Mouse (Mus musculus) forebrain, embryonic 16.5 days (tissue): ENCODE results near the gene Cd69. TPM values are rescaled to one million over a fixed set of nuclear protein-coding genes. Genes with fewer than 3 reads are reported as not detected.

Experiments used
- ATAC-seq: fragments of 200-750 bp; cut with Nextera tagmentation; 2 replicates; pipeline ENCODE4 v1.8.0; 2017; ENCODE audit warnings: mild to moderate bottlenecking, moderate library complexity
- H3K27ac ChIP-seq: fragments of 300-500 bp; sonication (generic); 2 replicates; pipeline ENCODE4 v1.5.1; 2014; ENCODE audit warnings: low read length, control low read depth
- H3K27me3 ChIP-seq: fragments of 300-500 bp; sonication (generic); replicated peaks from 2 replicates; pipeline ENCODE4 v1.6.1; 2014; ENCODE audit warnings: low read length; ENCODE audit not compliant: control insufficient read depth, insufficient read depth
- H3K36me3 ChIP-seq: fragments of 300-500 bp; sonication (generic); 2 replicates; pipeline ENCODE4 v1.6.1; 2014; ENCODE audit not compliant: control insufficient read depth, insufficient read depth
- H3K4me1 ChIP-seq: fragments of 300-500 bp; sonication (generic); replicated peaks from 2 replicates; pipeline ENCODE4 v1.6.1; 2014; ENCODE audit warnings: low read length; ENCODE audit not compliant: control insufficient read depth, insufficient read depth
- H3K4me2 ChIP-seq: fragments of 300-500 bp; sonication (generic); 2 replicates; pipeline ENCODE4 v1.6.1; 2014; ENCODE audit warnings: mild to moderate bottlenecking, low read length, control low read depth
- H3K4me3 ChIP-seq: fragments of 300-500 bp; sonication (generic); replicated peaks from 2 replicates; pipeline ENCODE4 v1.5.1; 2014; ENCODE audit warnings: mild to moderate bottlenecking, low read length, control low read depth
- H3K9ac ChIP-seq: fragments of 300-500 bp; sonication (generic); replicated peaks from 2 replicates; pipeline ENCODE4 v1.6.1; 2014; ENCODE audit warnings: low read depth, low read length, control low read depth
- H3K9me3 ChIP-seq: fragments of 300-500 bp; sonication (generic); 2 replicates; pipeline ENCODE4 v1.6.1; 2016; ENCODE audit warnings: low read length; ENCODE audit not compliant: control insufficient read depth
- WGBS: fragments of 180-500 bp; shearing (Covaris S2); extraction: QIAGEN DNeasy Blood & Tissue Kit; methylation state at CpG from one replicate; pipeline ENCODE4 v1.1.7; 2014; 5-methylcytosine and 5-hydroxymethylcytosine counted together
- polyA plus RNA-seq: library from polyadenylated mRNA; unstranded; fragments of >200 nt; fragmentation: Nextera tagmentation; extraction: Ambion mirVana; gene quantifications from 2 replicates; pipeline ENCODE4 v1.2.1, GENCODE M21; 2015

The Cd69 gene
- polyA plus RNA-seq, 1 experiment from 2014 or later: not detected

- Histone ChIP-seq H3K9me3 (no peaks in the 10 kb centered on the region), H3K4me2 (no peak overlapping the region), H3K27me3 (no peaks in the 10 kb centered on the region), H3K36me3 (no peaks in the 10 kb centered on the region), H3K4me3 (no peak overlapping the region), H3K27ac (no peak overlapping the region), H3K9ac (no peak overlapping the region), H3K4me1 (no peaks in the 10 kb centered on the region)
- 82% methylated on average over 3 of the region's 3 CpGs for WGBS
- ATAC-seq: no peak
Observed at GRCm38 (mm10) chr6:129283271-129283670, 8.0 kb upstream of the Cd69 start.

GRCm38 (mm10) chr6:129276483-129276882 is 1.2 kb upstream of the Cd69 start:
- Histone ChIP-seq H3K27me3 (no peaks in the 10 kb centered on the region), H3K9ac (no peak overlapping the region), H3K4me3 (no peak overlapping the region), H3K36me3 (no peaks in the 10 kb centered on the region), H3K4me1 (no peaks in the 10 kb centered on the region), H3K4me2 (no peak overlapping the region), H3K27ac (no peak overlapping the region), H3K9me3 (no peaks in the 10 kb centered on the region)
- no peak for ATAC-seq
- WGBS: 95% methylated on average over 2 of the region's 2 CpGs

DNA sequence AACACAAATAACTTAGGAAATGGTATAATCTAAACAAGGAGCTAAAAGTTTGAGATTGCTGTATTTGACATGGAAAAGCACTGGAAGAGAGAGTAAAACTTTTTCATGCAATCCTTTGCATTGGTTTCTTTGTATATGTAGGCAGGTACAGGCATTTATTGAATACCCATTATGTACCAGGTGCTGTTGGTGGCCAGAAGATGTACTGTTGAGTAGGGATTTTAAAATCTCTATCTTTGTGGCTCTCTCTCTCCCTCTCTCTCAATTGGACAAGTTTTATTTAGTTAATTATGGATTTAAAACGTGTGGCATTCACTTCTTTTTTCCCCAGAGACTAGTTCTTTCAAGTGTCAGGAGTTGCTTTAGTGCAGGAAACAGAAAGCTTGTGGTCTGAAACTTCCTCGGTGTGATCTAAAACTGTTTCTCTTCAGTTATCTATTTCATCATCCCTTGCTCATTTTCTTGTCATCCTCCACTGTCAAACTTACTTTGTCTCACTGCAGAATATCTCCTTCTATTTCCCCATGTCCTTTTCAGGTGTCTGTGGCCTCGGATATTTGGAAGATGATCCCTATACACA is 478 bp upstream of the Cd69 start:
- H3K9ac ChIP-seq: no peak overlapping the region
- no peak overlapping the region for H3K4me3 ChIP-seq
- H3K27ac ChIP-seq: no peak overlapping the region
- no peaks in the 10 kb centered on the region for H3K36me3 ChIP-seq
- no peak for ATAC-seq
- no peaks in the 10 kb centered on the region for H3K27me3 ChIP-seq
- 74% methylated on average over 3 of the region's 3 CpGs for WGBS
- no peaks in the 10 kb centered on the region for H3K9me3 ChIP-seq
- H3K4me2 ChIP-seq: no peak overlapping the region
- H3K4me1 ChIP-seq: no peaks in the 10 kb centered on the region

DNA sequence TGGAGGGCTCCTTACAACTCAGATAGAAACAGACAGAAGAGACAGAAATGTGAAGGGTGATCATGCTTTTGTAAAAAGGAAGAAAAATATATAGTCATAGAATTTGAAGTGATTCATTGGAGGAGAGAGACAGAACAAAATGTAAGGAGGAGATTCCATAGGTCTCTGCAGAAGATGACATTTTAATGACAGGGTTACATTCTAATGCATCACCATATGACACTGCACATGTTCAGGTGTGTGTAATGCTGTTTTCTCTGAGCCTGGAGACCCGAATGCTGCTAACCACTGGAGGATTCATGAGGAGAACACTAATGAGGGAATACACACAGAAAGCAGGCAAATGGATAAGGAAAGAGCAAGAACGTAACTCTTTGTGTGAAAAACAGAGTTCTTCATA is 760 bp downstream of the Cd69 start:
- ATAC-seq: no peak
- no peaks in the 10 kb centered on the region for H3K36me3 ChIP-seq
- 81% methylated on average over 2 of the region's 2 CpGs for WGBS
- no peaks in the 10 kb centered on the region for H3K4me1 ChIP-seq
- H3K27me3 ChIP-seq: no peaks in the 10 kb centered on the region
- no peak overlapping the region for H3K4me3 ChIP-seq
- H3K9me3 ChIP-seq: no peaks in the 10 kb centered on the region
- no peak overlapping the region for H3K27ac ChIP-seq
- no peak overlapping the region for H3K4me2 ChIP-seq
- H3K9ac ChIP-seq: no peak overlapping the region

GRCm38 (mm10) chr6:129273662-129274061 is 1.6 kb downstream of the Cd69 start:
- ATAC-seq: no peak
- no peak overlapping the region for H3K4me3 ChIP-seq
- no peak overlapping the region for H3K27ac ChIP-seq
- no peaks in the 10 kb centered on the region for H3K4me1 ChIP-seq
- no peak overlapping the region for H3K9ac ChIP-seq
- H3K4me2 ChIP-seq: no peak overlapping the region
- no peaks in the 10 kb centered on the region for H3K36me3 ChIP-seq
- WGBS: 89% methylated on average over 3 of the region's 3 CpGs
- H3K27me3 ChIP-seq: no peaks in the 10 kb centered on the region
- no peaks in the 10 kb centered on the region for H3K9me3 ChIP-seq

GRCm38 (mm10) chr6:129266438-129267022 is 8.7 kb downstream of the Cd69 start:
- no peak overlapping the region for H3K27ac ChIP-seq
- H3K9me3 ChIP-seq: no peaks in the 10 kb centered on the region
- no peak for ATAC-seq
- H3K36me3 ChIP-seq: no peaks in the 10 kb centered on the region
- no peak overlapping the region for H3K4me3 ChIP-seq
- H3K4me1 ChIP-seq: no peaks in the 10 kb centered on the region
- no peak overlapping the region for H3K4me2 ChIP-seq
- H3K27me3 ChIP-seq: no peaks in the 10 kb centered on the region
- no peak overlapping the region for H3K9ac ChIP-seq
- WGBS: 86% methylated on average over 1 of the region's 1 CpGs

DNA sequence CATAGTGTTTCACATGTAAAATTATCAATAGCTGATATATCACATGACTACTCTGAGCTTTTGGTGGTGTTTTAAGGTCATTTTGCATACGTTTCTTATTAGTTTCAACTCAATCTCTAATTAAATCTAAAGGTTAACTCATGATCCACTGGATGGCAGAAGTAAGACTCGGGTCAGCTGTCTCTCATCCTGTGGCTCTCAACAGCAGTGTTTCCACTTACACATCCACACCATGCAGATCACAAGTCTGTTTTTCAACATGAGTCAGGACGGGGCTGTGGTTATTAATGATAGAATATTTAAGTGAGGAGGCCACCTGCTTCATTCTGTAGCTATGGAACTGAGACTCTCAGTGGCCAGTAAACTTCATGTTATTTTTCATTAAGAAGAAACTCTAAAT is 9.4 kb downstream of the Cd69 start:
- Histone ChIP-seq H3K4me1 (no peaks in the 10 kb centered on the region), H3K36me3 (no peaks in the 10 kb centered on the region), H3K27ac (no peak overlapping the region), H3K9me3 (no peaks in the 10 kb centered on the region), H3K9ac (no peak overlapping the region), H3K4me2 (no peak overlapping the region), H3K27me3 (no peaks in the 10 kb centered on the region), H3K4me3 (no peak overlapping the region)
- no peak for ATAC-seq
- 79% methylated on average over 3 of the region's 3 CpGs for WGBS

DNA sequence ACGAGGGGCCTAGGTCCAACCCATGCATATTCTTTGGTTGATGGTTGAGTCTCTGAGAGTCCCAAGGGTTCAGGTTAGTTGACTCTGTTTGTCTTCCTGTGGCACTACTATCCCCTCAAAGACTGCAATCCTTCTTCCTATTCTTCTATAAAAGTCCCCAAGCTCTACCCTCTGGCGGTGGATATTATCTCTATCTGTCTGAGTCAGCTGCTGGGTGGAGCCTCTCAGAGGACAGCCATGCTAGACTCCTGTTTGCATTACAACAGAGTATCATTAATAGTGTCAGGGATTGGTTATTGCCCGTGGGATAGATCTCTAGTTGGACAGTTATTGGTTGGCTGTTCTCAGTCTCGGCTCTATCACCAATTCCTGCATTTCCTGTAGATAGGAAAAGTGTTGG is 14.3 kb downstream of the Cd69 start:
- ATAC-seq: no peak
- WGBS: 90% methylated on average over 4 of the region's 4 CpGs
- H3K4me1 ChIP-seq: no peaks in the 10 kb centered on the region
- no peaks in the 10 kb centered on the region for H3K36me3 ChIP-seq
- H3K9me3 ChIP-seq: no peaks in the 10 kb centered on the region
- H3K4me2 ChIP-seq: no peak overlapping the region
- no peak overlapping the region for H3K27ac ChIP-seq
- no peak overlapping the region for H3K4me3 ChIP-seq
- H3K9ac ChIP-seq: no peak overlapping the region
- no peaks in the 10 kb centered on the region for H3K27me3 ChIP-seq

- Histone ChIP-seq H3K27me3 (no peaks in the 10 kb centered on the region), H3K4me3 (no peak overlapping the region), H3K4me1 (no peaks in the 10 kb centered on the region), H3K4me2 (no peak overlapping the region), H3K36me3 (no peaks in the 10 kb centered on the region), H3K27ac (no peak overlapping the region), H3K9me3 (no peaks in the 10 kb centered on the region), H3K9ac (no peak overlapping the region)
- no peak for ATAC-seq
Observed at GRCm38 (mm10) chr6:129260034-129260433, 15.2 kb downstream of the Cd69 start.

- Histone ChIP-seq H3K27ac (no peak overlapping the region), H3K36me3 (no peaks in the 10 kb centered on the region), H3K4me1 (no peaks in the 10 kb centered on the region), H3K4me3 (no peak overlapping the region), H3K9ac (no peak overlapping the region), H3K27me3 (no peaks in the 10 kb centered on the region), H3K4me2 (no peak overlapping the region), H3K9me3 (no peaks in the 10 kb centered on the region)
- WGBS: 58% methylated on average over 7 of the region's 7 CpGs
- ATAC-seq: 0 out of 2 replicates have a peak, but pooled peaks have one; percentile 23
Observed at GRCm38 (mm10) chr6:129256018-129256417, 19.2 kb downstream of the Cd69 start.
